Mouse (Mus musculus): Measurements from ENCODE around the gene Olfr809. TPM values are rescaled to one million over a fixed set of nuclear protein-coding genes. Genes with fewer than 3 reads are reported as not detected.

The Olfr809 gene
- total RNA-seq (2021) = not detected
- long read RNA-seq, experiment 1 = 0 reads
- long read RNA-seq, experiment 2 = 0 reads

GRCm38 (mm10) chr10:129774338-129774737, at the start of gene Olfr809:
Olfr809 (plus strand) TSS chr10:129774638.
- no peak for DNase-seq

- DNase-seq = no peak
Measured at GRCm38 (mm10) chr10:129729275-129729674, 45.2 kb upstream of the Olfr809 start, which contains the start of gene Olfr805. Olfr805 (minus strand) TSS chr10:129729375.

GRCm38 (mm10) chr10:129741821-129742220, 32.6 kb upstream of the Olfr809 start, which contains the start of gene Olfr806:
Olfr806 (minus strand) TSS chr10:129741921.
- no peak for DNase-seq

GRCm38 (mm10) chr10:129757693-129758092, 16.7 kb upstream of the Olfr809 start, which contains the start of gene Olfr807:
Olfr807 (minus strand) TSS chr10:129757793.
- no peak for DNase-seq

- no peak for DNase-seq
Measured at GRCm38 (mm10) chr10:129765182-129765581, 9.3 kb upstream of the Olfr809 start, which contains the start of gene Olfr808. Olfr808 (plus strand) TSS chr10:129765482.

- peak; percentile 36 for DNase-seq
Measured at GRCm38 (mm10) chr10:129778123-129778522, 3.7 kb downstream of the Olfr809 start.

GRCm38 (mm10) chr10:129794817-129795216, 20.4 kb downstream of the Olfr809 start, which contains the start of gene Olfr810:
Olfr810 (minus strand) TSS chr10:129794917.
- no peak for DNase-seq

GRCm38 (mm10) chr10:129804296-129804695, 29.9 kb downstream of the Olfr809 start, which contains the start of gene Olfr811:
Olfr811 (minus strand) TSS chr10:129804396.
- DNase-seq = no peak

Small RNA genes lying within 50 kb of the gene (microRNA-seq; reads per million reads assigned to microRNA genes)
- gene Gm24485 = 0 reads per million in 2 experiments

Other genes with a start within 250 kb of the Olfr809 start
- gene Olfr792, start 235.5 kb upstream of the Olfr809 start, total RNA-seq (2021) = not detected
- gene Olfr794, start 207.0 kb upstream of the Olfr809 start, total RNA-seq (2021) = not detected
- not detected for gene Olfr796, start 162.1 kb upstream of the Olfr809 start, total RNA-seq (2021)
- gene Olfr798, start 146.7 kb upstream of the Olfr809 start, total RNA-seq (2021) = not detected
- gene Olfr799, start 137.2 kb upstream of the Olfr809 start, total RNA-seq (2021) = not detected
- gene Olfr800, start 116.9 kb upstream of the Olfr809 start, total RNA-seq (2021) = not detected
- gene Olfr801, start 100.8 kb upstream of the Olfr809 start, total RNA-seq (2021) = not detected
- gene Olfr802, start 86.5 kb upstream of the Olfr809 start, total RNA-seq (2021) = not detected
- not detected for gene Olfr803, start 80.4 kb upstream of the Olfr809 start, total RNA-seq (2021)
- not detected for gene Olfr804, start 71.4 kb upstream of the Olfr809 start, total RNA-seq (2021)
- gene Olfr805, start 45.3 kb upstream of the Olfr809 start, total RNA-seq (2021) = not detected
- not detected for gene Olfr806, start 32.7 kb upstream of the Olfr809 start, total RNA-seq (2021)
- not detected for gene Olfr807, start 16.8 kb upstream of the Olfr809 start, total RNA-seq (2021)
- not detected for gene Olfr808, start 9.2 kb upstream of the Olfr809 start, total RNA-seq (2021)
- not detected for gene Olfr810, start 20.3 kb downstream of the Olfr809 start, total RNA-seq (2021)
- not detected for gene Olfr811, start 29.8 kb downstream of the Olfr809 start, total RNA-seq (2021)
- not detected for gene Olfr812, start 71.5 kb downstream of the Olfr809 start, total RNA-seq (2021)
- not detected for gene Olfr813, start 80.7 kb downstream of the Olfr809 start, total RNA-seq (2021)
- gene Olfr814, start 105.2 kb downstream of the Olfr809 start, total RNA-seq (2021) = not detected
- gene Olfr815, start 131.2 kb downstream of the Olfr809 start, total RNA-seq (2021) = not detected
- not detected for gene Olfr816, start 141.0 kb downstream of the Olfr809 start, total RNA-seq (2021)
- not detected for gene Olfr818, start 174.5 kb downstream of the Olfr809 start, total RNA-seq (2021)
- gene Olfr819, start 192.6 kb downstream of the Olfr809 start, total RNA-seq (2021) = not detected
- gene Olfr247, start 201.5 kb downstream of the Olfr809 start, total RNA-seq (2021) = not detected
- gene Gm10310, start 210.4 kb downstream of the Olfr809 start, total RNA-seq (2021) = not detected
- gene Olfr820, start 238.0 kb downstream of the Olfr809 start, total RNA-seq (2021) = not detected